Mouse (Mus musculus): ENCODE results near the gene Cfap44.

- TF ChIP-seq EP300 (IDR thresholded peaks at IDR 0.05): no peak
- no peak for TF ChIP-seq CTCF (IDR thresholded peaks at IDR 0.05)
These were observed 13.7 kb downstream of the Cfap44 start for GRCm38 (mm10) chr16:44408290-44408689.
